Mouse (Mus musculus) megakaryocyte progenitor cell, adult 5-6 weeks (primary cell): ENCODE measurements at regions not wholly inside any gene's neighbourhood (a gene's known extent, or its start where the extent isn't known, plus 50 kb on each side); places are given as distances from the start of the nearest gene placed in this dataset.

Experiments
- ATAC-seq: replicated peaks from 2 replicates; pipeline ENCODE4 v1.8.0; 2016; ENCODE audit warnings: mild to moderate bottlenecking, moderate TSS enrichment, inconsistent platforms; ENCODE audit not compliant: poor library complexity

- ATAC-seq: no peak
These were observed 59.7 kb downstream of the H2al1j start for GRCm38 (mm10) chrX:11387200-11387940.

- ATAC-seq: no peak
These were observed 61.2 kb downstream of the H2al1j start for GRCm38 (mm10) chrX:11388860-11389259.

GRCm38 (mm10) chrX:11400406-11400805 lies 72.8 kb downstream of the H2al1j start:
- ATAC-seq: no peak; the same call in 1 of the 2 replicates

GRCm38 (mm10) chrX:11404369-11404768 lies 76.7 kb downstream of the H2al1j start:
- ATAC-seq: no peak

- no peak for ATAC-seq
These were observed 84.7 kb downstream of the H2al1j start for GRCm38 (mm10) chrX:11412316-11412826.

GRCm38 (mm10) chrX:11415662-11416061 lies 88.0 kb downstream of the H2al1j start:
- no peak for ATAC-seq

GRCm38 (mm10) chrX:11416510-11416909 lies 88.9 kb downstream of the H2al1j start:
- ATAC-seq: no peak

- ATAC-seq: no peak
These were observed 90.2 kb downstream of the H2al1j start for GRCm38 (mm10) chrX:11417861-11418260.

GRCm38 (mm10) chrX:11418261-11418660 lies 90.6 kb downstream of the H2al1j start:
- no peak for ATAC-seq

GRCm38 (mm10) chrX:11419162-11419631 lies 91.6 kb downstream of the H2al1j start:
- no peak for ATAC-seq

GRCm38 (mm10) chrX:11432403-11433004 lies 104.9 kb downstream of the H2al1j start:
- no peak for ATAC-seq

GRCm38 (mm10) chrX:11435338-11435737 lies 107.7 kb downstream of the H2al1j start:
- no peak for ATAC-seq

- ATAC-seq: no peak
These were observed 109.7 kb downstream of the H2al1j start for GRCm38 (mm10) chrX:11437151-11437944.

GRCm38 (mm10) chrX:11443543-11443942 lies 115.9 kb downstream of the H2al1j start:
- peak; percentile 77 for ATAC-seq

- ATAC-seq: peak; percentile 58
These were observed 116.7 kb downstream of the H2al1j start for GRCm38 (mm10) chrX:11444261-11444725.

- no peak for ATAC-seq
These were observed 121.1 kb downstream of the H2al1j start for GRCm38 (mm10) chrX:11448711-11449110.

GRCm38 (mm10) chrX:11458521-11458920 lies 130.9 kb downstream of the H2al1j start:
- no peak for ATAC-seq

- no peak for ATAC-seq
These were observed 136.4 kb downstream of the H2al1j start for GRCm38 (mm10) chrX:11463955-11464511.

GRCm38 (mm10) chrX:11466191-11466590 lies 138.6 kb downstream of the H2al1j start:
- ATAC-seq: no peak

- ATAC-seq: no peak
These were observed 152.2 kb downstream of the H2al1j start for GRCm38 (mm10) chrX:11479696-11480339.
